Mouse (Mus musculus) kidney, embryonic 14.5 days (tissue): ENCODE data around the gene Rnase2a. TPM values are rescaled to one million over a fixed set of nuclear protein-coding genes. Genes with fewer than 3 reads are reported as not detected.
"Not testable (repeated sequence)": the region's sequence is repeated elsewhere in the genome, so short reads cannot be mapped to it uniquely, and the experiment has no call there.

Experiments used
- ATAC-seq: fragments of 200-750 bp; cut with Nextera tagmentation; 2 replicates; pipeline ENCODE4 v1.8.0; 2017; ENCODE audit warnings: moderate number of reproducible peaks, mild to moderate bottlenecking, moderate TSS enrichment, moderate library complexity; ENCODE audit not compliant: low FRiP score, low TSS enrichment
- H3K27ac ChIP-seq: fragments of 300-500 bp; sonication (generic); 2 replicates; pipeline ENCODE4 v1.5.1; 2014; ENCODE audit warnings: low read depth, mild to moderate bottlenecking, low read length, moderate library complexity, mixed read lengths
- H3K27me3 ChIP-seq: fragments of 300-500 bp; sonication (generic); 2 replicates; pipeline ENCODE4 v1.6.1; 2014; ENCODE audit warnings: mild to moderate bottlenecking, low read length; ENCODE audit not compliant: control insufficient read depth, insufficient read depth
- H3K36me3 ChIP-seq: fragments of 300-500 bp; sonication (generic); 2 replicates; pipeline ENCODE4 v1.6.1; 2014; ENCODE audit warnings: low read length, mixed read lengths; ENCODE audit not compliant: control insufficient read depth, insufficient read depth
- H3K4me1 ChIP-seq: fragments of 300-500 bp; sonication (generic); 2 replicates; pipeline ENCODE4 v1.6.1; 2014; ENCODE audit warnings: low read length, mixed read lengths; ENCODE audit not compliant: control insufficient read depth, insufficient read depth
- H3K4me2 ChIP-seq: fragments of 300-500 bp; sonication (generic); replicated peaks from 2 replicates; pipeline ENCODE4 v1.6.1; 2014; ENCODE audit warnings: low read depth, mild to moderate bottlenecking, low read length
- H3K4me3 ChIP-seq: fragments of 300-500 bp; sonication (generic); 2 replicates; pipeline ENCODE4 v1.5.1; 2014; ENCODE audit warnings: mild to moderate bottlenecking, low read length
- H3K9ac ChIP-seq: fragments of 300-500 bp; sonication (generic); 2 replicates; pipeline ENCODE4 v1.6.1; 2014; ENCODE audit warnings: low read depth, mild to moderate bottlenecking, low read length, moderate library complexity
- H3K9me3 ChIP-seq: fragments of 300-500 bp; sonication (generic); 2 replicates; pipeline ENCODE4 v1.6.1; 2016; ENCODE audit warnings: low read length; ENCODE audit not compliant: control insufficient read depth
- WGBS: fragments of 180-500 bp; shearing (Covaris S2); extraction: QIAGEN DNeasy Blood & Tissue Kit; methylation state at CpG from one replicate; pipeline ENCODE4 v1.1.7; 2014; 5-methylcytosine and 5-hydroxymethylcytosine counted together
- polyA plus RNA-seq: library from polyadenylated mRNA; unstranded; fragments of >200 nt; fragmentation: Nextera tagmentation; extraction: Ambion mirVana; gene quantifications from 2 replicates; pipeline ENCODE4 v1.2.1, GENCODE M21; 2014

Rnase2a gene
- polyA plus RNA-seq, 1 experiment from 2014 or later = not detected

GRCm38 (mm10) chr14:51252206-51252605, 3.7 kb downstream of the Rnase2a start:
- H3K27me3 ChIP-seq, H3K27ac ChIP-seq, H3K4me1 ChIP-seq, H3K36me3 ChIP-seq, H3K4me2 ChIP-seq, H3K9ac ChIP-seq, H3K9me3 ChIP-seq, ATAC-seq, H3K4me3 ChIP-seq: not testable (repeated sequence)

- H3K4me2 ChIP-seq = no peak overlapping the region
- WGBS = 63% methylated on average over 3 of the region's 3 CpGs
- no peak overlapping the region for H3K9ac ChIP-seq
- no peak overlapping the region for H3K27ac ChIP-seq
- no peaks in the 10 kb centered on the region for H3K4me1 ChIP-seq
- no peaks in the 10 kb centered on the region for H3K27me3 ChIP-seq
- no peak for ATAC-seq
- no peaks in the 10 kb centered on the region for H3K36me3 ChIP-seq
- H3K9me3 ChIP-seq = no peaks in the 10 kb centered on the region
- no peak overlapping the region for H3K4me3 ChIP-seq
These were observed 5.6 kb downstream of the Rnase2a start for GRCm38 (mm10) chr14:51250348-51250747.

GRCm38 (mm10) chr14:51247736-51248135, 8.2 kb downstream of the Rnase2a start:
- Histone ChIP-seq H3K36me3 (no peaks in the 10 kb centered on the region), H3K4me1 (no peaks in the 10 kb centered on the region), H3K27me3 (no peaks in the 10 kb centered on the region), H3K27ac (no peak overlapping the region), H3K4me2 (no peak overlapping the region), H3K9ac (no peak overlapping the region), H3K4me3 (no peak overlapping the region), H3K9me3 (no peaks in the 10 kb centered on the region)
- ATAC-seq = no peak
- WGBS = 81% methylated on average over 1 of the region's 1 CpGs

- no peaks in the 10 kb centered on the region for H3K9me3 ChIP-seq
- H3K9ac ChIP-seq = no peak overlapping the region
- H3K36me3 ChIP-seq = no peaks in the 10 kb centered on the region
- H3K4me1 ChIP-seq = no peaks in the 10 kb centered on the region
- no peaks in the 10 kb centered on the region for H3K27me3 ChIP-seq
- H3K27ac ChIP-seq = no peak overlapping the region
- H3K4me2 ChIP-seq = no peak overlapping the region
- ATAC-seq = no peak
- H3K4me3 ChIP-seq = no peak overlapping the region
These were observed 15.0 kb downstream of the Rnase2a start for GRCm38 (mm10) chr14:51240899-51241298.

- not testable (repeated sequence) for H3K9me3 ChIP-seq, H3K4me3 ChIP-seq, H3K4me2 ChIP-seq, H3K9ac ChIP-seq, H3K36me3 ChIP-seq, H3K27me3 ChIP-seq, H3K4me1 ChIP-seq, H3K27ac ChIP-seq, ATAC-seq
- WGBS = 90% methylated on average over 1 of the region's 1 CpGs
These were observed 18.4 kb downstream of the Rnase2a start for GRCm38 (mm10) chr14:51237488-51237887.

GRCm38 (mm10) chr14:51229657-51230056, 26.3 kb downstream of the Rnase2a start:
- H3K27me3 ChIP-seq, H3K9me3 ChIP-seq, ATAC-seq, H3K36me3 ChIP-seq, H3K9ac ChIP-seq, H3K27ac ChIP-seq, H3K4me3 ChIP-seq, H3K4me2 ChIP-seq, H3K4me1 ChIP-seq: not testable (repeated sequence)
- 64% methylated on average over 4 of the region's 4 CpGs for WGBS

- 84% methylated on average over 3 of the region's 3 CpGs for WGBS
- not testable (repeated sequence) for H3K9me3 ChIP-seq, H3K27ac ChIP-seq, H3K27me3 ChIP-seq, ATAC-seq, H3K9ac ChIP-seq, H3K4me2 ChIP-seq, H3K36me3 ChIP-seq, H3K4me3 ChIP-seq, H3K4me1 ChIP-seq
These were observed 35.8 kb downstream of the Rnase2a start for GRCm38 (mm10) chr14:51220075-51220474.

Other genes starting within 250 kb of the Rnase2a start
- not detected in 2 replicates for gene Rnase10, start 248.4 kb downstream of the Rnase2a start, polyA plus RNA-seq
- 0.35 TPM in 1 of 2 replicates, not detected in the other for gene Rnase9, start 214.2 kb downstream of the Rnase2a start, polyA plus RNA-seq
- 1.1 TPM in 1 of 2 replicates, not detected in the other for gene Rnase11, start 205.9 kb downstream of the Rnase2a start, polyA plus RNA-seq
- gene Rnase12, start 198.5 kb downstream of the Rnase2a start, polyA plus RNA-seq = 16.5 and 18.5 TPM in 2 replicates
- gene Olfr750, start 181.7 kb downstream of the Rnase2a start, polyA plus RNA-seq = not detected in 2 replicates
- gene Rnase4, start 165.0 kb downstream of the Rnase2a start, polyA plus RNA-seq = 38.9 and 41.8 TPM in 2 replicates
- gene Ang, start 165.0 kb downstream of the Rnase2a start, polyA plus RNA-seq = 6.3 and 9.5 TPM in 2 replicates
- gene Eddm3b, start 141.7 kb downstream of the Rnase2a start, polyA plus RNA-seq = 2.1 and 2.5 TPM in 2 replicates
- gene Rnase6, start 132.2 kb downstream of the Rnase2a start, polyA plus RNA-seq = 0.38 and 0.49 TPM in 2 replicates
- gene Rnase1, start 109.3 kb downstream of the Rnase2a start, polyA plus RNA-seq = 0.53 and 0.65 TPM in 2 replicates
- gene Rnase2b, start 93.9 kb downstream of the Rnase2a start, polyA plus RNA-seq = not detected in 2 replicates
- gene Ang2, start 57.0 kb downstream of the Rnase2a start, polyA plus RNA-seq = not detected in 2 replicates
- not detected in 2 replicates for gene Ear14, start 52.7 kb downstream of the Rnase2a start, polyA plus RNA-seq
- gene Gm7247, start 105.6 kb upstream of the Rnase2a start, polyA plus RNA-seq = not detected in 2 replicates
- gene Vmn2r88, start 154.7 kb upstream of the Rnase2a start, polyA plus RNA-seq = not detected in 2 replicates
- gene Vmn2r89, start 195.7 kb upstream of the Rnase2a start, polyA plus RNA-seq = not detected in 2 replicates